Mouse (Mus musculus): Measurements from ENCODE around the gene Fam120a. TPM values are rescaled to one million over a fixed set of nuclear protein-coding genes. Genes with fewer than 3 reads are reported as not detected.
A peak's percentile ranks its signal among the peaks of the same experiment; 100 is the strongest.

The Fam120a gene
- total RNA-seq, 2 experiments from 2014 or later, result 85.7 TPM

GRCm38 (mm10) chr13:48864673-48865356 lies 103.0 kb downstream of the Fam120a start:
- intact Hi-C loops (cut with DNase I; ENCODE audit: low total_unique reads), result no loop called here
- no peak for DNase-seq

GRCm38 (mm10) chr13:48863556-48863955 lies 104.3 kb downstream of the Fam120a start:
- intact Hi-C loops (cut with DNase I; ENCODE audit: low total_unique reads), result no loop called here
- DNase-seq, result no peak

- intact Hi-C loops (cut with DNase I; ENCODE audit: low total_unique reads), result no loop called here
Observed at GRCm38 (mm10) chr13:48861913-48862312, 105.9 kb downstream of the Fam120a start.

GRCm38 (mm10) chr13:48858779-48859178 lies 109.0 kb downstream of the Fam120a start:
- DNase-seq, result no peak
- intact Hi-C loops (cut with DNase I; ENCODE audit: low total_unique reads), result loop anchor here (10.0 kb wide), 1 partner anchor 146 kb away; no protein-coding TSS in a partner anchor

More at GRCm38 (mm10) chr13:48861913-48862312, 105.9 kb downstream of the Fam120a start:
- no peak for DNase-seq

- no peak for DNase-seq
- intact Hi-C loops (cut with DNase I; ENCODE audit: low total_unique reads), result loop anchor here (10.0 kb wide), 1 partner anchor 147 kb away; no protein-coding TSS in a partner anchor
Observed at GRCm38 (mm10) chr13:48858054-48858453, 109.8 kb downstream of the Fam120a start.

GRCm38 (mm10) chr13:48857246-48857932 lies 110.4 kb downstream of the Fam120a start:
- no peak for DNase-seq
- intact Hi-C loops (cut with DNase I; ENCODE audit: low total_unique reads), result loop anchor here (10.0 kb wide), 1 partner anchor 147 kb away; no protein-coding TSS in a partner anchor

- intact Hi-C loops (cut with DNase I; ENCODE audit: low total_unique reads), result loop anchor here (10.0 kb wide), 1 partner anchor 151 kb away; no protein-coding TSS in a partner anchor
- no peak for DNase-seq
Observed at GRCm38 (mm10) chr13:48853947-48854346, 113.9 kb downstream of the Fam120a start.

- intact Hi-C loops (cut with DNase I; ENCODE audit: low total_unique reads), result loop anchor here (10.0 kb wide), 1 partner anchor 151 kb away; no protein-coding TSS in a partner anchor
- no peak for DNase-seq
Observed at GRCm38 (mm10) chr13:48853475-48853874, 114.3 kb downstream of the Fam120a start.

GRCm38 (mm10) chr13:48852859-48853258 lies 115.0 kb downstream of the Fam120a start:
- intact Hi-C loops (cut with DNase I; ENCODE audit: low total_unique reads), result loop anchor here (10.0 kb wide), 1 partner anchor 152 kb away; no protein-coding TSS in a partner anchor
- no peak for DNase-seq

- intact Hi-C loops (cut with DNase I; ENCODE audit: low total_unique reads), result loop anchor here (10.0 kb wide), 1 partner anchor 153 kb away; no protein-coding TSS in a partner anchor
- no peak for DNase-seq
Observed at GRCm38 (mm10) chr13:48851719-48852118, 116.1 kb downstream of the Fam120a start.

- no peak for DNase-seq
- intact Hi-C loops (cut with DNase I; ENCODE audit: low total_unique reads), result loop anchor here (10.0 kb wide), 1 partner anchor 154 kb away; no protein-coding TSS in a partner anchor
Observed at GRCm38 (mm10) chr13:48850771-48851170, 117.0 kb downstream of the Fam120a start.

GRCm38 (mm10) chr13:48850326-48850725 lies 117.5 kb downstream of the Fam120a start:
- DNase-seq, result no peak
- intact Hi-C loops (cut with DNase I; ENCODE audit: low total_unique reads), result loop anchor here (10.0 kb wide), 1 partner anchor 154 kb away; no protein-coding TSS in a partner anchor

- intact Hi-C loops (cut with DNase I; ENCODE audit: low total_unique reads), result no loop called here
- peak; percentile 39 for DNase-seq
Observed at GRCm38 (mm10) chr13:48849155-48849554, 118.7 kb downstream of the Fam120a start.

GRCm38 (mm10) chr13:48845308-48845707 lies 122.5 kb downstream of the Fam120a start:
- DNase-seq, result no peak

GRCm38 (mm10) chr13:48843530-48843929 lies 124.3 kb downstream of the Fam120a start:
- no peak for DNase-seq

More at GRCm38 (mm10) chr13:48845308-48845707, 122.5 kb downstream of the Fam120a start:
- intact Hi-C loops (cut with DNase I; ENCODE audit: low total_unique reads), result no loop called here

GRCm38 (mm10) chr13:48841905-48842592 lies 125.8 kb downstream of the Fam120a start:
- intact Hi-C loops (cut with DNase I; ENCODE audit: low total_unique reads), result no loop called here
- no peak for DNase-seq

More at GRCm38 (mm10) chr13:48843530-48843929, 124.3 kb downstream of the Fam120a start:
- intact Hi-C loops (cut with DNase I; ENCODE audit: low total_unique reads), result no loop called here

GRCm38 (mm10) chr13:48838284-48838683 lies 129.5 kb downstream of the Fam120a start:
- intact Hi-C loops (cut with DNase I; ENCODE audit: low total_unique reads), result no loop called here
- no peak for DNase-seq

GRCm38 (mm10) chr13:48837537-48837936 lies 130.3 kb downstream of the Fam120a start:
- no peak for DNase-seq
- intact Hi-C loops (cut with DNase I; ENCODE audit: low total_unique reads), result no loop called here

GRCm38 (mm10) chr13:48830528-48831250 lies 137.1 kb downstream of the Fam120a start:
- intact Hi-C loops (cut with DNase I; ENCODE audit: low total_unique reads), result no loop called here
- DNase-seq, result no peak

Measured in gastrocnemius, postnatal 14 days (tissue).